Mouse (Mus musculus) erythroblast, embryonic 14.5 days (primary cell): Measurements from ENCODE around the gene Ints14.

Experiments used
- GATA1 ChIP-seq: IDR thresholded peaks from 2 replicates; pipeline ENCODE4 v1.6.1; 2012; ENCODE audit warnings: low read length, inconsistent platforms, mixed read lengths
- TAL1 ChIP-seq: IDR thresholded peaks from 3 replicates; pipeline ENCODE4 v1.6.1; 2012; ENCODE audit warnings: low read length, inconsistent platforms, mixed read lengths

GRCm38 (mm10) chr9:64937491-64937890 lies 23.2 kb upstream of the Ints14 start:
- TF ChIP-seq GATA1 = no peak
- no peak for TF ChIP-seq TAL1
